Mouse (Mus musculus) heart, embryonic 13.5 days (tissue): ENCODE results near the gene Akt1. TPM values are rescaled to one million over a fixed set of nuclear protein-coding genes. Genes with fewer than 3 reads are reported as not detected.

Experiments used
- ATAC-seq: fragments of 200-750 bp; cut with Nextera tagmentation; 2 replicates; pipeline ENCODE4 v1.8.0; 2017; ENCODE audit warnings: moderate TSS enrichment; ENCODE audit not compliant: insufficient number of reproducible peaks, low FRiP score, low TSS enrichment; ENCODE audit errors: extremely low read depth
- H3K27ac ChIP-seq: fragments of 300-500 bp; sonication (generic); replicated peaks from 2 replicates; pipeline ENCODE4 v1.5.1; 2015; ENCODE audit warnings: moderate library complexity, mild to moderate bottlenecking, inconsistent platforms
- H3K27me3 ChIP-seq: fragments of 300-500 bp; sonication (generic); replicated peaks from 2 replicates; pipeline ENCODE4 v1.6.1; 2015; ENCODE audit warnings: mild to moderate bottlenecking, inconsistent platforms
- H3K36me3 ChIP-seq: fragments of 300-500 bp; sonication (generic); 2 replicates; pipeline ENCODE4 v1.6.1; 2015; ENCODE audit warnings: mild to moderate bottlenecking, inconsistent platforms
- H3K4me1 ChIP-seq: fragments of 300-500 bp; sonication (generic); 2 replicates; pipeline ENCODE4 v1.6.1; 2015; ENCODE audit warnings: inconsistent platforms
- H3K4me2 ChIP-seq: fragments of 300-500 bp; sonication (generic); 2 replicates; pipeline ENCODE4 v1.6.1; 2015; ENCODE audit warnings: inconsistent platforms, mild to moderate bottlenecking, moderate library complexity
- H3K4me3 ChIP-seq: fragments of 300-500 bp; sonication (generic); 2 replicates; pipeline ENCODE4 v1.5.1; 2015; ENCODE audit warnings: moderate library complexity, mild to moderate bottlenecking, inconsistent platforms
- H3K9ac ChIP-seq: fragments of 300-500 bp; sonication (generic); 2 replicates; pipeline ENCODE4 v1.6.1; 2015; ENCODE audit warnings: inconsistent platforms, mild to moderate bottlenecking, moderate library complexity
- H3K9me3 ChIP-seq: fragments of 300-500 bp; sonication (generic); 2 replicates; pipeline ENCODE4 v1.6.1; 2016; ENCODE audit warnings: inconsistent platforms
- WGBS: fragments of 180-500 bp; shearing (Covaris S2); methylation state at CpG from one replicate; pipeline ENCODE4 v1.1.7; 2015; ENCODE audit warnings: mixed read lengths; 5-methylcytosine and 5-hydroxymethylcytosine counted together
- polyA plus RNA-seq: library from polyadenylated mRNA; unstranded; fragments of >200 nt; fragmentation: Nextera tagmentation; extraction: Ambion mirVana; gene quantifications from 2 replicates; pipeline ENCODE4 v1.2.1, GENCODE M21; 2015

Akt1 gene
- polyA plus RNA-seq, 1 experiment from 2014 or later: 59.2 TPM

DNA sequence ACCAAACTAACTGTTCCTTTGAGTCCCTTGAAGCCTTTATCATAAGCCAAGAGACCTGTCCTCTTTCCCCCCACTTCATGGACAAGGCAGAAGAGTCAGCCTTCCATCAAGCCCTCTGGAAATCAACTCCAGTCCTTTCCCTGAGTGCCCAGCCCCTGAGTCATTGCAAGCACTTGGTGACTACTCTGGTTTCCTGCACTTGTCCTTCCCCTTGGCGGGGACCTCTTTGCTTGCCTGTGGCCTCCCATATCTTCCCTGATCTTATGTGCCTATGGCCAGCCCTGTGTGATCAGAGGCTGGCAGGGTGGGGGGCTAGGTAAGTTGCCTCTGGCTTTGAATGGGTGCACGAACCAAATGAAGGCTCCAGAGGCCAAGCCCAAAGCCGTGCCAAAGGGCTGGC is 52.8 kb downstream of the Akt1 start:
- H3K27ac ChIP-seq: no peak overlapping the region

DNA sequence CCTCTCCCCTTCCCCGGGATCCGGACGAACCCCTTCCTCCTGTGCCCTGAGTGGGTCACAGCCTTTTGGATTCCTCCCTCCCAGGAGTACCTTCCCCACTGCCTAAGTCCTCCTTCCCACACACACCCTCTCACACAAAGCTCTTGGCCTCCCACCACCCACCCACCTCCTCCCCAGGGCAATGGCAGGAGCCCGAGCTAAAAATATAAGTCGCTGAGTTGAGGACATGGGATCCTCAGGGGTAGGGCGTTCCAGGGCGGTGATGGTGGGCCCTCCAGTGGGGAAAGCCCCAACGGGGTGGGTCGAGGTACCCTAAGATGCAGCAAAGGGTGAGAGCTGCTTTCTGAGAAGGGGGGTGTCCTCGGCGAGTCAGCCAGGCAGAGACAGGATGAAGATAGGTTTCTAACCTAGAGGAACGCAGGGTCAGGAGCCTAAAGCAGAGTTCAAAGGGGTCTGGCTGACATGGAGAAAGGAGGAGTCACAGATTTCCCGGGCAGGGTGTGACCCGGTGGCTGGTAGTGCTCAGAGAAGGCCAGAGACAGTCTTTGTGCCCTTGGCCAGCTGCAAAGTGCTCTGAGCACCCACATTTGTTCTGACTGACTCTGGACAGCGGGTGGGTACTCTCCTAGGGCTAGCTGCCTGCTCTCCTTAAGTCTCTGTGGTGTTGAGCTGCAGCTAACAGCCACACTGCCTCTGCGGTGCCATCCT is 54.2 kb downstream of the Akt1 start:
- H3K9me3 ChIP-seq: no peaks in the 10 kb centered on the region
- peaks cover 68% of the 10 kb centered on the region for H3K4me1 ChIP-seq
- ATAC-seq: 0 out of 2 replicates have a peak, but pooled peaks have one; percentile 2
- H3K9ac ChIP-seq: peak overlapping the region; percentile 92
- peaks cover 27% of the 10 kb centered on the region for H3K27me3 ChIP-seq
- peak overlapping the region; percentile 95 for H3K27ac ChIP-seq
- peak overlapping the region; percentile 64 for H3K4me3 ChIP-seq
- WGBS: 8% methylated on average over 16 of the region's 16 CpGs
- peak overlapping the region; percentile 90 for H3K4me2 ChIP-seq
- no peaks in the 10 kb centered on the region for H3K36me3 ChIP-seq

More for the DNA sequence above, 52.8 kb downstream of the Akt1 start:
- Histone ChIP-seq H3K9me3 (no peaks in the 10 kb centered on the region), H3K4me3 (no peak overlapping the region), H3K27me3 (peaks cover 27% of the 10 kb centered on the region), H3K4me2 (peak overlapping the region; percentile 90), H3K9ac (peak overlapping the region; percentile 92), H3K36me3 (no peaks in the 10 kb centered on the region), H3K4me1 (peaks cover 78% of the 10 kb centered on the region)
- 73% methylated on average over 3 of the region's 3 CpGs for WGBS
- no peak for ATAC-seq

DNA sequence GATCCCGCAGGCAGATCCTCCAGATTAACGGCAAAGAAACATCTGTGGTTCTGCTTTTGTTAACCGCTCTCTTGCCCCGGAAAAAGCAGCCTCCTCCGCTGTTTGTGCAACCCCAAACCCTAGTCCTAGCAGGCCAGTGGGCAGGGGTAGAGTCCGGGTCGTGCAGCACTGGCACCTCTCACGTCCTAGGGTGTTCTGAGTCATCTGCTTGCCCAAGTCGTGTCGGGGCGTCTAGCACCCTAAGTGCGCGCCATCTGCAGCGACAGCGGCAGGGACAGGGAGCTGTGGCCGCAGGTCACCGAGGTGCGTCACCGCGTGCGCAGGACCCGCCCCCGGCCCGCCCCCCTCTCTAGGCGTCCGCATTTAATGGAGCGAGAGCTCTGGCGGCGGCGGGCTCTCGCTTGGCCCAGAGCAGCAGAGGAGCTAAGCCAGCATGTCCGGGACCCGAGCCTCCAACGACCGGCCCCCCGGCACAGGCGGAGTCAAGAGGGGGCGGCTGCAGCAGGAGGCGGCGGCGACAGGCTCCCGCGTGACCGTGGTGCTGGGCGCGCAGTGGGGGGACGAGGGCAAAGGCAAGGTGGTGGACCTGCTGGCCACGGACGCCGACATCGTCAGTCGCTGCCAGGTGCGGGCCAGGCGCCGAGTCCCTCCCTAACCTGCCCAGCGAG is 54.9 kb downstream of the Akt1 start, which contains the start of gene Adssl1:
Gene Adssl1, plus strand, starts transcription at position 360 of the 668 bp plus-strand sequence.
- peaks cover 72% of the 10 kb centered on the region for H3K4me1 ChIP-seq

GRCm38 (mm10) chr12:112618981-112619685 is 55.6 kb downstream of the Akt1 start:
- Histone ChIP-seq H3K36me3 (no peaks in the 10 kb centered on the region), H3K9me3 (no peaks in the 10 kb centered on the region), H3K9ac (peak overlapping the region; percentile 92), H3K27ac (peak overlapping the region; percentile 95), H3K4me3 (peak overlapping the region; percentile 64), H3K4me1 (peaks cover 73% of the 10 kb centered on the region), H3K27me3 (peaks cover 27% of the 10 kb centered on the region), H3K4me2 (peak overlapping the region; percentile 90)
- WGBS: 12% methylated on average over 13 of the region's 13 CpGs
- ATAC-seq: no peak

More for the DNA sequence above, 54.9 kb downstream of the Akt1 start, which contains the start of gene Adssl1:
- peak; percentile 44; the same call in 1 of the 2 replicates for ATAC-seq
- H3K4me3 ChIP-seq: peak within 1 kb of the TSS; percentile 64
- under 1% methylated on average over 56 of the region's 56 CpGs for WGBS
- H3K36me3 ChIP-seq: no peaks in the 10 kb centered on the region
- H3K27me3 ChIP-seq: peaks cover 27% of the 10 kb centered on the region
- peak within 1 kb of the TSS; percentile 92 for H3K9ac ChIP-seq
- peak within 1 kb of the TSS; percentile 95 for H3K27ac ChIP-seq
- peak within 1 kb of the TSS; percentile 90 for H3K4me2 ChIP-seq
- H3K9me3 ChIP-seq: no peaks in the 10 kb centered on the region

DNA sequence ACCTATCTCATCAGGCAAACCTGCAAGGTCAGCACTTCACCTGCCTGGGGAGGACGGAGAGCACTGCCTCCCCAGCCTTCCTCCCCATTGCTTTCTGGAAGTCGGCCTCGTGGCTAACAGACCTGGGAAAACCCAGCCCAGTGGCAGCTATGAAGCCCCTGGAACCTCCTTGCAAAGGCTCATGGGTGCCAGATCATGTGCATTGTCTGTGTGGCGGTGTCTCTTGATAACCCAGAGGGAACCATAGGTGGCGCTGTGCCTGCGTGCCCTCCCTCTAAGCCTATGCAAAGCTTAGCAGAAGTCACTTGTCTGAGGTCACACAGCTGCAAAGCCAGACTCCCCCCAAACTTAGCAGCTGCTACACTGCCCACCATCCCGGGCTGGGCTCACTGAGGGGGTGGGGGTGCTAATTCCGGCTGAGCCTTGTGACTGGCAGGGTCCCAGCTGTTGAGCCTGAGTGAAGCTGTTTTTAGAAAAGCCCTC is 56.7 kb downstream of the Akt1 start:
- Histone ChIP-seq H3K4me2 (peak overlapping the region; percentile 90), H3K36me3 (no peaks in the 10 kb centered on the region), H3K27me3 (peaks cover 27% of the 10 kb centered on the region), H3K4me1 (peaks cover 61% of the 10 kb centered on the region), H3K9ac (peak overlapping the region; percentile 53), H3K27ac (peak overlapping the region; percentile 95), H3K9me3 (no peaks in the 10 kb centered on the region), H3K4me3 (no peak overlapping the region)
- ATAC-seq: peak; percentile 56; the same call in 1 of the 2 replicates
- 5% methylated on average over 8 of the region's 8 CpGs for WGBS

DNA sequence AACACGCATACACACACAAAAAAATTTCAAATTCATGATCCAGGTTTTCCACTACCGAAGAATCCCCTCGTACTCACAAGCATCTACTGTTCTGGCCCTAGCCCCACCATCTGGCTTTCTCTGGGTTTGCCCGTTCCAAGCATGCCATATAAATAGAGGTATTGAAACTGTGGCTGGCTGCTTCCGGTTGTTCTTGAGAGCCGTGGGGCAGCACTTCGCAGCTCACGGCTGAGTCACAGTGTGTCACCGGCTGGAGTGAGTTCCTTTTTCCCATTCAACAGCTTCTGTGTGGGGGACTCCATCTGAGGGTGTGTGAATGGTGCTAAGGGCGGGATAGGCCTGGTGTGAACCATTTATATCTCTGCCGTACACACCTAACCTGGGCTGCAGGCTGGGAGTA is 57.5 kb downstream of the Akt1 start:
- Histone ChIP-seq H3K9ac (no peak overlapping the region), H3K9me3 (no peaks in the 10 kb centered on the region), H3K36me3 (no peaks in the 10 kb centered on the region), H3K27ac (peak overlapping the region; percentile 95), H3K27me3 (peaks cover 27% of the 10 kb centered on the region), H3K4me3 (no peak overlapping the region), H3K4me1 (peaks cover 54% of the 10 kb centered on the region), H3K4me2 (no peak overlapping the region)
- 62% methylated on average over 11 of the region's 11 CpGs for WGBS
- no peak for ATAC-seq

DNA sequence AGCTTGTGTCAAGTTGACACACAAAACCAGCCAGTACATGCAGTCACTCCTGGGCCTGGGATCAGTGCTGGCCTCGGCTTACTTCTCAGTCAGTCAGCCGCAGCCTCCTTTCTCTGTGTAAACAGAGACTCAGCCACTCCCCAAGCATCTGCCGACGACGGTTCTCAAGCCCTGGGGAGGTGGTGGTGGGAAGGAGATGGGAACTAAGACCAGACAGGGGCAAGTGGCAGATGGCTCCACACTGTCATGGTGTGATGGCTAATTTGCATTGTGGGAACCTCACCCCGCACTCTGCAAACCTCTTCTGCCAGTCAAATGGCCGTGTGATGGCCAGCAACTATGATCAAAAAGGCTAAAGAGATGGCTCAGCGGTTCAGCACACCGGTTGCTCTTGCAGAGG is 58.0 kb downstream of the Akt1 start:
- Histone ChIP-seq H3K27me3 (peaks cover 22% of the 10 kb centered on the region), H3K9me3 (no peaks in the 10 kb centered on the region), H3K9ac (no peak overlapping the region), H3K27ac (peak overlapping the region; percentile 95), H3K4me2 (no peak overlapping the region), H3K4me1 (peaks cover 49% of the 10 kb centered on the region), H3K4me3 (no peak overlapping the region), H3K36me3 (peaks cover 2% of the 10 kb centered on the region; the same call in 1 of the 2 replicates)
- no peak for ATAC-seq
- 58% methylated on average over 9 of the region's 9 CpGs for WGBS

- Histone ChIP-seq H3K36me3 (peaks cover 42% of the 10 kb centered on the region), H3K4me2 (no peak overlapping the region), H3K4me3 (no peak overlapping the region), H3K4me1 (peaks cover 34% of the 10 kb centered on the region), H3K27me3 (no peaks in the 10 kb centered on the region), H3K9ac (peak overlapping the region; percentile 50), H3K9me3 (no peaks in the 10 kb centered on the region), H3K27ac (peak overlapping the region; percentile 54)
- 71% methylated on average over 10 of the region's 10 CpGs for WGBS
- ATAC-seq: no peak
Observed at GRCm38 (mm10) chr12:112609031-112609430, 65.7 kb downstream of the Akt1 start.

- no peak for ATAC-seq
- H3K9me3 ChIP-seq: no peaks in the 10 kb centered on the region
- H3K9ac ChIP-seq: no peak overlapping the region
- H3K27me3 ChIP-seq: no peaks in the 10 kb centered on the region
- H3K27ac ChIP-seq: no peak overlapping the region
- peaks cover 56% of the 10 kb centered on the region for H3K36me3 ChIP-seq
- WGBS: 55% methylated on average over 6 of the region's 6 CpGs
- peaks cover 34% of the 10 kb centered on the region for H3K4me1 ChIP-seq
- H3K4me2 ChIP-seq: no peak overlapping the region
- no peak overlapping the region for H3K4me3 ChIP-seq
Observed at GRCm38 (mm10) chr12:112606998-112607397, 67.7 kb downstream of the Akt1 start.

DNA sequence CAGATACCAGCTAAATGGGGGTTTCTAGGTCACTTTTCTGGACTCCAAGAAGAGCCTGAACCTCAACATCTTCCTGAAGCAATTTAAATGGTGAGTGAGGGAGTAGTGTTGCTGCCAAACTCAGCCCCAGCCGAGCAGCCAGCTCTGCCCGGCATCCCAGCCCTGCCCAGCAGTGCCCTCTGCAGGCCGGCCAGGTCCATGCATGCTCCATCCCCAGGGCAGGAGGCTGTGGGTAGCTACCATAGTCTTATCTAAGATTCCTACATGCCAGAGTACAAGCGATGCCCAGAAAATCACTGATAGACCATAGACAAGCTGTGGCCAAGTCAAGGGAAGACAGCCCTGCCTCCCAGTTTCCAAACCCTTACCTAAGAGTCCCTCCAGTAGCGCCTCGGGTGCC is 68.9 kb downstream of the Akt1 start:
- Histone ChIP-seq H3K9me3 (no peaks in the 10 kb centered on the region), H3K4me2 (no peak overlapping the region), H3K27me3 (no peaks in the 10 kb centered on the region), H3K27ac (no peak overlapping the region), H3K4me3 (no peak overlapping the region), H3K4me1 (peaks cover 34% of the 10 kb centered on the region), H3K36me3 (peaks cover 56% of the 10 kb centered on the region), H3K9ac (0 out of 2 replicates have a peak overlapping the region, but pooled peaks have one; percentile 8)
- no peak for ATAC-seq
- WGBS: 36% methylated on average over 6 of the region's 6 CpGs
